Mouse (Mus musculus) neural tube, embryonic 12.5 days (tissue): Measurements from ENCODE around the gene Hoxc11. TPM values are rescaled to one million over a fixed set of nuclear protein-coding genes. Genes with fewer than 3 reads are reported as not detected.

Experiments used
- ATAC-seq: fragments of 200-750 bp; cut with Nextera tagmentation; 2 replicates; pipeline ENCODE4 v1.8.0; 2017; ENCODE audit warnings: low read depth, mild to moderate bottlenecking, moderate TSS enrichment, moderate library complexity; ENCODE audit not compliant: low FRiP score
- H3K27ac ChIP-seq: fragments of 300-500 bp; sonication (generic); 2 replicates; pipeline ENCODE4 v1.5.1; 2016
- H3K27me3 ChIP-seq: fragments of 300-500 bp; sonication (generic); replicated peaks from 2 replicates; pipeline ENCODE4 v1.6.1; 2016; ENCODE audit warnings: mild to moderate bottlenecking
- H3K36me3 ChIP-seq: fragments of 300-500 bp; sonication (generic); 2 replicates; pipeline ENCODE4 v1.6.1; 2016; ENCODE audit warnings: mild to moderate bottlenecking
- H3K4me1 ChIP-seq: fragments of 300-500 bp; sonication (generic); 2 replicates; pipeline ENCODE4 v1.6.1; 2016
- H3K4me2 ChIP-seq: fragments of 300-500 bp; sonication (generic); replicated peaks from 2 replicates; pipeline ENCODE4 v1.6.1; 2016; ENCODE audit warnings: mild to moderate bottlenecking
- H3K4me3 ChIP-seq: fragments of 300-500 bp; sonication (generic); 2 replicates; pipeline ENCODE4 v1.5.1; 2016
- H3K9ac ChIP-seq: fragments of 300-500 bp; sonication (generic); 2 replicates; pipeline ENCODE4 v1.6.1; 2016; ENCODE audit warnings: mild to moderate bottlenecking
- H3K9me3 ChIP-seq: fragments of 300-500 bp; sonication (generic); 2 replicates; pipeline ENCODE4 v1.6.1; 2016; ENCODE audit warnings: mild to moderate bottlenecking
- WGBS: fragments of 180-500 bp; shearing (Covaris S2); methylation state at CpG from one replicate; pipeline ENCODE4 v1.1.7; 2016; 5-methylcytosine and 5-hydroxymethylcytosine counted together
- polyA plus RNA-seq: library from polyadenylated mRNA; unstranded; fragments of >200 nt; fragmentation: Nextera tagmentation; extraction: Ambion mirVana; gene quantifications from 2 replicates; pipeline ENCODE4 v1.2.1, GENCODE M21; 2016

Gene Hoxc11
- 4.3 and 5.7 TPM in 2 replicates for polyA plus RNA-seq

GRCm38 (mm10) chr15:102954192-102955006, at the start of gene Hoxc11:
Hoxc11 (plus strand) TSS chr15:102954427.
- H3K27ac ChIP-seq: peak within 1 kb of the TSS; percentile 50
- peak within 1 kb of the TSS; percentile 45 for H3K4me3 ChIP-seq

DNA sequence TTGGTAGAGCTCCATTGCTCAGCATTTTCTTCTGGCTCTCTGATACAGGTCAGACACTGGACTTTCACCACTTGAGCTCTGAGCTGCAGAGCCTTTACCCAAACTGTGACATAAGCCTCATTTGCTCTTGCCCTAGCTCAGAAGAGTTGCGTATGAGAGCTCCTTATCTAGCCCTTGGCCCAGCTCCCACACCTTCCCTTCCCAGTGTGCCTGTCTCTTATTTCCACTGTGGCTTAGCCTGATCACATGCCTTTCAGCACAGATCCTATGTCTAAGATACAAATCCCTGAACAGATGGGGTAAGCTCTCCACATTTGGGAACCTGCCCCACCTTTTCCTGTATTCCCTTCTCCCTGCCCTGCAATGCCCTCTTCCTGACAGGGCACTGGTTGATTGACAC, 49.3 kb upstream of the Hoxc11 start:
- ATAC-seq: no peak
- Histone ChIP-seq H3K27me3 (peaks cover 65% of the 10 kb centered on the region), H3K4me3 (no peak overlapping the region), H3K4me2 (no peak overlapping the region), H3K27ac (no peak overlapping the region), H3K9ac (no peak overlapping the region), H3K4me1 (no peaks in the 10 kb centered on the region), H3K9me3 (no peaks in the 10 kb centered on the region), H3K36me3 (no peaks in the 10 kb centered on the region)
- WGBS: 68% methylated on average over 1 of the region's 1 CpGs

More at GRCm38 (mm10) chr15:102954192-102955006, at the start of gene Hoxc11:
- no peaks in the 10 kb centered on the region for H3K36me3 ChIP-seq
- no peaks in the 10 kb centered on the region for H3K9me3 ChIP-seq
- H3K9ac ChIP-seq: peak within 1 kb of the TSS; percentile 69
- H3K4me1 ChIP-seq: no peaks in the 10 kb centered on the region
- H3K4me2 ChIP-seq: peak within 1 kb of the TSS; percentile 50
- under 1% methylated on average over 57 of the region's 57 CpGs for WGBS
- ATAC-seq: peak; percentile 54; the same call in 1 of the 2 replicates
- H3K27me3 ChIP-seq: peaks cover 93% of the 10 kb centered on the region

DNA sequence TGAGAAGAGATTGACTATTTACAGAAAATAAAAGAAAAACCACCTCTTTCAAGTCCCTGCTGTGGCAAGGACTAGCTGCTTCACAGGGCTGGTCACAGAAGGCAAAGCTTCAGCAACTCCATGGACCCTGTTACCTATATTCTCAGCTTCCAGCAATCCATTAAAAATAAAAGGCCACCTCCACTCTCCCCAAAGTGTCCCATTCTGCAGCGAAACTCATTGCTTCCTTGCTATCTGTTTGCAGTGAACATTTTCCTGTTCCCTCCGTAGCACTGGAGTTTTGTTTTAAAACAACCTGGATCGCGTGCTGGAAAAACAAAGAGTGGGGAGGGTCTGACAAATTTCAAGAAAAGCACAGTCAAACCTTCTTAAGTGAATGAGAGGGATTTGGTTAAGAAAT, 44.7 kb upstream of the Hoxc11 start:
- H3K27ac ChIP-seq: no peak overlapping the region
- H3K4me3 ChIP-seq: no peak overlapping the region
- H3K9me3 ChIP-seq: no peaks in the 10 kb centered on the region
- WGBS: 0% methylated on average over 4 of the region's 4 CpGs
- H3K36me3 ChIP-seq: no peaks in the 10 kb centered on the region
- no peak for ATAC-seq
- H3K4me2 ChIP-seq: no peak overlapping the region
- H3K27me3 ChIP-seq: peaks cover 92% of the 10 kb centered on the region
- no peaks in the 10 kb centered on the region for H3K4me1 ChIP-seq
- no peak overlapping the region for H3K9ac ChIP-seq

GRCm38 (mm10) chr15:102910038-102910437, 44.2 kb upstream of the Hoxc11 start:
- H3K4me2 ChIP-seq: 0 out of 2 replicates have a peak overlapping the region, but pooled peaks have one; percentile 27
- H3K9me3 ChIP-seq: no peaks in the 10 kb centered on the region
- peak overlapping the region; percentile 1; the same call in 1 of the 2 replicates for H3K4me3 ChIP-seq
- H3K27me3 ChIP-seq: peaks cover 92% of the 10 kb centered on the region
- no peak overlapping the region for H3K27ac ChIP-seq
- no peak overlapping the region for H3K9ac ChIP-seq
- no peaks in the 10 kb centered on the region for H3K4me1 ChIP-seq
- no peaks in the 10 kb centered on the region for H3K36me3 ChIP-seq
- ATAC-seq: no peak
- WGBS: under 1% methylated on average over 18 of the region's 18 CpGs

DNA sequence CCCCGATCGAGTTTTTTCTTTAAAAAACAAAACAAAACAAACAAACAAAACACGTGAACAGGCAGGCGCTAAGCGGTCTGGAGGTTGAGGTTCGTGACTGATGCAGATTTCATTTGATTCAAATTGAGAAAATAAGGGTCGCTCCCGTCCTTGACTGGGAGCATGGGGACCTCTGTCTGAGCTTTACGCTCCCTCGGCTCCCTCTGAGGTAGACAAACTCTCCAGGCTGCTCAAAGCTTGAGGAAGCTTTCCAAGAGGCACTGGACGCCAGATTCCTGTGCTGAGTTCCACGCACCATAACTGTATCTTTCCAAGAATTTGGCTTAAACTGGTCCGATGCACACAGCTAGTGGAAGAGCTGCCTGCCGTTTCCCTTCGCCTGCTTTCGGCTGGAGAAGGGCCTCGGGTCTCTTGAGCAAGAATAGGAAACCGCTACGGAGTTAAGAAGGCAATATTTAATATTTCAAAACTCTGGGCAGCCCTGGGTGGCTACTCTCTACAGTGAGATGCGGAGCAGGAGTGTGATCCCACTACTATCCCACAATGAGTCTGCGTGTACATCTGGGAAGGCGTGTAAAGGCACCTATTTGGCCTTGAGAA, 43.6 kb upstream of the Hoxc11 start:
- under 1% methylated on average over 22 of the region's 22 CpGs for WGBS
- 0 out of 2 replicates have a peak overlapping the region, but pooled peaks have one; percentile 27 for H3K4me2 ChIP-seq
- H3K27ac ChIP-seq: no peak overlapping the region
- no peaks in the 10 kb centered on the region for H3K4me1 ChIP-seq
- no peaks in the 10 kb centered on the region for H3K36me3 ChIP-seq
- H3K27me3 ChIP-seq: peaks cover 90% of the 10 kb centered on the region
- H3K4me3 ChIP-seq: no peak overlapping the region
- ATAC-seq: no peak
- no peak overlapping the region for H3K9ac ChIP-seq
- H3K9me3 ChIP-seq: no peaks in the 10 kb centered on the region

DNA sequence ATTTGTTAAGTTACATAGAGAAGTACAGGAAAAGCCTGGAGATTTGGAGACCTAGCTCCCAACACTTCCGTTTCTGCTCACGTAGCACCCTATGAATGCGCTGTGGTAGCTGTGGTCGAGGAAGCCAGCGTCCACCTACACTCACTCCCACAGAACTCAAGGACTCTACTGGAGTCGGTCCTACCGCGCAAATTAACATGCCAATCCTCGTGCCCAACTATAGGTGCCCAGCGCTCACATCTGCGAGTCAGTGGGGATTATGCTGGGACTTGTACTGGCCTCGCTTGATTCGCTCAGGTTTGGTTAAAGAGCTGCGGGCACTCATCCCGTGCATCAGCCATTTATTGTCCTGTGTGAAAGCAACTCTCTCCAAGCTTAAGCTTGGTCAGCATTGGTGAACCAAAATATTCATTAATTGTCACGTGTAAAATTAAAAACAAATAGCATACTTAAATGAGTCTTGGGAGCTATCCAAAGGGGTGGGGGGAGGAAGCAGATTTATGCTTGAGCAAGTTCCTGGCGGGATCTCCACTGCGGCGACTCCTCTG, 41.1 kb upstream of the Hoxc11 start:
- Histone ChIP-seq H3K9me3 (no peaks in the 10 kb centered on the region), H3K4me1 (no peaks in the 10 kb centered on the region), H3K27me3 (peaks cover 92% of the 10 kb centered on the region), H3K4me3 (no peak overlapping the region), H3K36me3 (no peaks in the 10 kb centered on the region), H3K27ac (no peak overlapping the region), H3K9ac (no peak overlapping the region), H3K4me2 (0 out of 2 replicates have a peak overlapping the region, but pooled peaks have one; percentile 17)
- under 1% methylated on average over 19 of the region's 19 CpGs for WGBS
- no peak for ATAC-seq

DNA sequence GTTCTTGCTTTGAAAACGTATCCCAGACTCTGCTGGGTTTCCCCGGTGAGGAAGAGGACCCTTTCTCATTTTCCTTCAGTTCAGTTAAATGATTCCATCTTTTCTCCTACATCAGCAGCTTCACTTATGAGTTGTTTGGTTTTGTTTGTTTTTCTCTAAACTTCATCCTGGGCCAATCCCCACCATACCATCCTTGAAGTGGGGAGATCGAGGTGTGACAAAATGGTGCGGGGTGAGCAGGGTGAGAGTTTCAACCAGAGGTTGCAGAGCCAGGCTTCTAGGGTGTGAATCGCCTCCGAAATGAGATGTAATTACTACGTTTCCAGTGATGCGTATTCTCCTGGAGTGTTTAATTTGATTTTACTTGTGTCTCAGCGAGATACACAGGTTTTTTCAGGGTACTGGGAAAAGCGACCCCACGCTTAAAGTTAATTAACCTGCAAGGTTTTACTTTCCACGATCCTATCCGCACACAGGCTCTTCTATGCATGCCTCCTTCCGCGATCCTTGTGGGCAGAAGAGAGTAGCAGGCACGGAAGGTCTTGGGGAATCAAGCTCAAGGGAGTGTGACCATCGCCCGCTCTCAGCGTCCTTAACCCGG, 36.2 kb upstream of the Hoxc11 start:
- 2% methylated on average over 20 of the region's 20 CpGs for WGBS

DNA sequence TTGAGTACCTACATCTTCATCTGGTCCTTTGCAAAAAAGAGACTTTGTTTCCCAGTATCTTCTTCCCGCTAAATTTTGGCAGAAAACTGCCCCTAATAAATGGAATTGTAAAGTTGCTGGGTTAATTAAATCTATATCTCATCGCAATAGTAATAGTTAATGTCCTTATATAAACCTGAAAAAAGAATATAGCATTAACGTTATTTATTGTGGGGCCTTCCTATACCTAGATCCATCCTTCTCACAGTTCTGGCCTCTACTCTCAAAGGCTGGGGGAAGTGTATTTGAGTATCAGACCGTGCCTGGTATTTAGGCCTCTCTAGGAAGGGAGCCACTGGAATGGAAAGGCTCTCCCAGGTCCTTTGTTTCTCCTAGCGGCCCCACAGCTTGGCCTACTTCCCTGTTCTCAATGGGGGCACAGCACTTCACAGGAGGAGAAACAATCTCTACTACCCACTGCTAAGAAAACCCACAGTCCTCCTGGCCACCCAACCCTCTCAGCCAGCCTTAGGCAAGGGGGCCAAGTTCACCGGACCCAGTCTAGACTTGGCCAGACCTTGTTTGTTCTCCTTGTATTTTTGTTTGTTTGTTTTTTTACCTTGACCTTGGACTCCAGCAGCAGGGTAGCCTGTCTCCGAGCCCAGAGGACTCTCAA, 35.5 kb upstream of the Hoxc11 start:
- Histone ChIP-seq H3K9me3 (no peaks in the 10 kb centered on the region), H3K36me3 (no peaks in the 10 kb centered on the region), H3K27ac (no peak overlapping the region), H3K4me1 (peaks cover 12% of the 10 kb centered on the region; the same call in 1 of the 2 replicates), H3K4me2 (0 out of 2 replicates have a peak overlapping the region, but pooled peaks have one; percentile 53), H3K9ac (no peak overlapping the region), H3K4me3 (no peak overlapping the region), H3K27me3 (peaks cover 92% of the 10 kb centered on the region)
- 3% methylated on average over 7 of the region's 7 CpGs for WGBS
- ATAC-seq: no peak

More for the DNA sequence above, 36.2 kb upstream of the Hoxc11 start:
- no peak overlapping the region for H3K27ac ChIP-seq
- no peaks in the 10 kb centered on the region for H3K9me3 ChIP-seq
- no peak overlapping the region for H3K9ac ChIP-seq
- ATAC-seq: no peak
- 0 out of 2 replicates have a peak overlapping the region, but pooled peaks have one; percentile 9 for H3K4me2 ChIP-seq
- peaks cover 92% of the 10 kb centered on the region for H3K27me3 ChIP-seq
- no peaks in the 10 kb centered on the region for H3K36me3 ChIP-seq
- H3K4me1 ChIP-seq: peaks cover 12% of the 10 kb centered on the region; the same call in 1 of the 2 replicates
- no peak overlapping the region for H3K4me3 ChIP-seq

GRCm38 (mm10) chr15:102919336-102920180, 34.7 kb upstream of the Hoxc11 start:
- H3K4me3 ChIP-seq: no peak overlapping the region
- no peaks in the 10 kb centered on the region for H3K36me3 ChIP-seq
- no peaks in the 10 kb centered on the region for H3K9me3 ChIP-seq
- H3K27ac ChIP-seq: no peak overlapping the region
- H3K9ac ChIP-seq: peak overlapping the region; percentile 18; the same call in 1 of the 2 replicates
- peaks cover 95% of the 10 kb centered on the region for H3K27me3 ChIP-seq
- peak overlapping the region; percentile 53 for H3K4me2 ChIP-seq
- WGBS: 2% methylated on average over 12 of the region's 12 CpGs
- peaks cover 12% of the 10 kb centered on the region; the same call in 1 of the 2 replicates for H3K4me1 ChIP-seq
- no peak for ATAC-seq

DNA sequence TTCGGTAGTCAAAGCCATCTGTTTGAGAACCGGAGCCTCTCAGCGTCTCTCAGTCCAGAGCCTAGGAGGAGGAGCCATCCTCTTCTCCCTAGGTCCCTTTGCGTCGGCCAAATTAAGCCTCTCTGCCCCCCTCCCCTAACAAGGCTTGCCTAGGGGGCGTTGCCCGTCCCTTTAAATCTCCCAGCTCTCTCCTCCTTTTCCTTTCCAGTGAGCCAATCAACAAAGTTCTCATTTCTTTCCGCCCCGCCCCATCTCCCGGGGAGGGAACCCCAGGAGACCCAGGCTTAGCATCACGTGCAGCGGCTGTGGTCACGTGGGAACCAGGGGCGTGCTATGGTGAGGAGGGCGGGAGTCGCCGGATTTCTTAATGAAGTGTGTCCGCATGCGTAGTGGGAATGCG, 33.6 kb upstream of the Hoxc11 start:
- Histone ChIP-seq H3K36me3 (no peaks in the 10 kb centered on the region), H3K4me1 (peaks cover 12% of the 10 kb centered on the region; the same call in 1 of the 2 replicates), H3K9ac (no peak overlapping the region), H3K4me2 (peak overlapping the region; percentile 53), H3K4me3 (peak overlapping the region; percentile 36; the same call in 1 of the 2 replicates), H3K27me3 (peaks cover 96% of the 10 kb centered on the region), H3K27ac (no peak overlapping the region), H3K9me3 (no peaks in the 10 kb centered on the region)
- under 1% methylated on average over 20 of the region's 20 CpGs for WGBS
- peak; percentile 89 for ATAC-seq
